Mouse (Mus musculus) heart, embryonic 15.5 days (tissue): ENCODE data around the gene Tmem253. TPM values are rescaled to one million over a fixed set of nuclear protein-coding genes. Genes with fewer than 3 reads are reported as not detected.

ENCODE experiments used
- ATAC-seq: fragments of 200-750 bp; cut with Nextera tagmentation; replicated peaks from 2 replicates; pipeline ENCODE4 v1.8.0; 2017; ENCODE audit warnings: low read depth, moderate TSS enrichment; ENCODE audit not compliant: insufficient number of reproducible peaks, insufficient read depth, low FRiP score
- H3K27ac ChIP-seq: fragments of 300-500 bp; sonication (generic); 2 replicates; pipeline ENCODE4 v1.5.1; 2015; ENCODE audit warnings: mild to moderate bottlenecking, inconsistent platforms
- H3K27me3 ChIP-seq: fragments of 300-500 bp; sonication (generic); 2 replicates; pipeline ENCODE4 v1.6.1; 2015; ENCODE audit warnings: inconsistent platforms
- H3K36me3 ChIP-seq: fragments of 300-500 bp; sonication (generic); 2 replicates; pipeline ENCODE4 v1.6.1; 2015; ENCODE audit warnings: mild to moderate bottlenecking, inconsistent platforms
- H3K4me1 ChIP-seq: fragments of 300-500 bp; sonication (generic); replicated peaks from 2 replicates; pipeline ENCODE4 v1.6.1; 2015; ENCODE audit warnings: inconsistent platforms
- H3K4me2 ChIP-seq: fragments of 300-500 bp; sonication (generic); 2 replicates; pipeline ENCODE4 v1.6.1; 2015; ENCODE audit warnings: inconsistent platforms, mild to moderate bottlenecking, moderate library complexity
- H3K4me3 ChIP-seq: fragments of 300-500 bp; sonication (generic); 2 replicates; pipeline ENCODE4 v1.5.1; 2015; ENCODE audit warnings: mild to moderate bottlenecking, inconsistent platforms
- H3K9ac ChIP-seq: fragments of 300-500 bp; sonication (generic); 2 replicates; pipeline ENCODE4 v1.6.1; 2015; ENCODE audit warnings: mild to moderate bottlenecking, inconsistent platforms
- H3K9me3 ChIP-seq: fragments of 300-500 bp; sonication (generic); replicated peaks from 2 replicates; pipeline ENCODE4 v1.6.1; 2016; ENCODE audit warnings: inconsistent platforms
- WGBS: fragments of 180-500 bp; shearing (Covaris S2); methylation state at CpG from one replicate; pipeline ENCODE4 v1.1.7; 2015; ENCODE audit warnings: mixed read lengths; 5-methylcytosine and 5-hydroxymethylcytosine counted together
- polyA plus RNA-seq: library from polyadenylated mRNA; unstranded; fragments of >200 nt; fragmentation: Nextera tagmentation; extraction: Ambion mirVana; gene quantifications from 2 replicates; pipeline ENCODE4 v1.2.1, GENCODE M21; 2015

The Tmem253 gene
- polyA plus RNA-seq, 1 experiment from 2014 or later, result 0.60 TPM

GRCm38 (mm10) chr14:52008321-52009203 is 6.9 kb upstream of the Tmem253 start:
- H3K4me3 ChIP-seq, result peak overlapping the region; percentile 12; the same call in 1 of the 2 replicates
- no peaks in the 10 kb centered on the region for H3K27me3 ChIP-seq
- H3K27ac ChIP-seq, result peak overlapping the region; percentile 20; the same call in 1 of the 2 replicates
- peaks cover 75% of the 10 kb centered on the region for H3K4me1 ChIP-seq
- peak overlapping the region; percentile 14; the same call in 1 of the 2 replicates for H3K4me2 ChIP-seq
- H3K9ac ChIP-seq, result no peak overlapping the region
- ATAC-seq, result peak; percentile 55
- H3K9me3 ChIP-seq, result no peaks in the 10 kb centered on the region
- H3K36me3 ChIP-seq, result peaks cover 36% of the 10 kb centered on the region
- WGBS, result 54% methylated on average over 38 of the region's 38 CpGs

- H3K9me3 ChIP-seq, result no peaks in the 10 kb centered on the region
- 64% methylated on average over 26 of the region's 26 CpGs for WGBS
- no peak overlapping the region for H3K4me3 ChIP-seq
- ATAC-seq, result no peak
- H3K27me3 ChIP-seq, result no peaks in the 10 kb centered on the region
- H3K36me3 ChIP-seq, result peaks cover 35% of the 10 kb centered on the region
- no peak overlapping the region for H3K9ac ChIP-seq
- peak overlapping the region; percentile 18; the same call in 1 of the 2 replicates for H3K27ac ChIP-seq
- H3K4me2 ChIP-seq, result peak overlapping the region; percentile 14; the same call in 1 of the 2 replicates
- peaks cover 77% of the 10 kb centered on the region for H3K4me1 ChIP-seq
Observed at GRCm38 (mm10) chr14:52009361-52009760, 6.1 kb upstream of the Tmem253 start.

- H3K4me3 ChIP-seq, result no peak overlapping the region
- H3K4me2 ChIP-seq, result no peak overlapping the region; the same call in 1 of the 2 replicates
- H3K9ac ChIP-seq, result no peak overlapping the region
- peaks cover 74% of the 10 kb centered on the region for H3K4me1 ChIP-seq
- ATAC-seq, result no peak
- H3K36me3 ChIP-seq, result peaks cover 30% of the 10 kb centered on the region
- WGBS, result 82% methylated on average over 6 of the region's 6 CpGs
- H3K27me3 ChIP-seq, result no peaks in the 10 kb centered on the region
- no peaks in the 10 kb centered on the region for H3K9me3 ChIP-seq
- no peak overlapping the region for H3K27ac ChIP-seq
Observed at GRCm38 (mm10) chr14:52009841-52010240, 5.6 kb upstream of the Tmem253 start.

GRCm38 (mm10) chr14:52010446-52011111 is 4.9 kb upstream of the Tmem253 start:
- H3K4me3 ChIP-seq, result peak overlapping the region; percentile 21
- peaks cover 70% of the 10 kb centered on the region for H3K4me1 ChIP-seq
- H3K27ac ChIP-seq, result peak overlapping the region; percentile 54
- no peaks in the 10 kb centered on the region for H3K9me3 ChIP-seq
- peak overlapping the region; percentile 46 for H3K4me2 ChIP-seq
- WGBS, result 6% methylated on average over 9 of the region's 9 CpGs
- no peak for ATAC-seq
- H3K36me3 ChIP-seq, result peaks cover 27% of the 10 kb centered on the region
- H3K27me3 ChIP-seq, result no peaks in the 10 kb centered on the region
- no peak overlapping the region for H3K9ac ChIP-seq

GRCm38 (mm10) chr14:52011683-52012082 is 3.8 kb upstream of the Tmem253 start:
- H3K27me3 ChIP-seq, result no peaks in the 10 kb centered on the region
- H3K36me3 ChIP-seq, result peaks cover 20% of the 10 kb centered on the region
- H3K4me3 ChIP-seq, result no peak overlapping the region
- ATAC-seq, result no peak
- no peak overlapping the region for H3K9ac ChIP-seq
- H3K4me2 ChIP-seq, result no peak overlapping the region
- no peak overlapping the region for H3K27ac ChIP-seq
- peaks cover 70% of the 10 kb centered on the region for H3K4me1 ChIP-seq
- 61% methylated on average over 1 of the region's 1 CpGs for WGBS
- no peaks in the 10 kb centered on the region for H3K9me3 ChIP-seq

- WGBS, result 69% methylated on average over 4 of the region's 4 CpGs
Observed at GRCm38 (mm10) chr14:52012085-52012484, 3.4 kb upstream of the Tmem253 start.

GRCm38 (mm10) chr14:52012553-52012952 is 2.9 kb upstream of the Tmem253 start:
- Histone ChIP-seq H3K27ac (0 out of 2 replicates have a peak overlapping the region, but pooled peaks have one; percentile 26), H3K4me1 (peaks cover 64% of the 10 kb centered on the region), H3K4me3 (no peak overlapping the region), H3K9me3 (no peaks in the 10 kb centered on the region), H3K36me3 (peaks cover 13% of the 10 kb centered on the region), H3K9ac (no peak overlapping the region), H3K27me3 (no peaks in the 10 kb centered on the region), H3K4me2 (no peak overlapping the region)
- WGBS, result 84% methylated on average over 5 of the region's 5 CpGs
- ATAC-seq, result no peak

More at GRCm38 (mm10) chr14:52012085-52012484, 3.4 kb upstream of the Tmem253 start:
- 0 out of 2 replicates have a peak overlapping the region, but pooled peaks have one; percentile 26 for H3K27ac ChIP-seq
- no peak overlapping the region for H3K4me2 ChIP-seq
- no peak for ATAC-seq
- no peaks in the 10 kb centered on the region for H3K27me3 ChIP-seq
- H3K36me3 ChIP-seq, result peaks cover 16% of the 10 kb centered on the region
- H3K4me1 ChIP-seq, result peaks cover 67% of the 10 kb centered on the region
- H3K9me3 ChIP-seq, result no peaks in the 10 kb centered on the region
- no peak overlapping the region for H3K9ac ChIP-seq
- no peak overlapping the region for H3K4me3 ChIP-seq

- H3K9me3 ChIP-seq, result no peaks in the 10 kb centered on the region
- peak overlapping the region; percentile 79 for H3K9ac ChIP-seq
- no peak for ATAC-seq
- 70% methylated on average over 8 of the region's 8 CpGs for WGBS
- H3K27ac ChIP-seq, result peak overlapping the region; percentile 98
- H3K4me2 ChIP-seq, result peak overlapping the region; percentile 70
- H3K27me3 ChIP-seq, result no peaks in the 10 kb centered on the region
- peak overlapping the region; percentile 70 for H3K4me3 ChIP-seq
- peaks cover 63% of the 10 kb centered on the region for H3K4me1 ChIP-seq
- peaks cover 11% of the 10 kb centered on the region for H3K36me3 ChIP-seq
Observed at GRCm38 (mm10) chr14:52013021-52013610, 2.3 kb upstream of the Tmem253 start.

- H3K4me1 ChIP-seq, result peaks cover 61% of the 10 kb centered on the region
- peaks cover 4% of the 10 kb centered on the region for H3K36me3 ChIP-seq
- peak overlapping the region; percentile 98 for H3K27ac ChIP-seq
- H3K9me3 ChIP-seq, result no peaks in the 10 kb centered on the region
- peak overlapping the region; percentile 70 for H3K4me3 ChIP-seq
- peak overlapping the region; percentile 70 for H3K4me2 ChIP-seq
- peak; percentile 33 for ATAC-seq
- under 1% methylated on average over 24 of the region's 24 CpGs for WGBS
- no peaks in the 10 kb centered on the region for H3K27me3 ChIP-seq
- H3K9ac ChIP-seq, result peak overlapping the region; percentile 79
Observed at GRCm38 (mm10) chr14:52013771-52014219, 1.7 kb upstream of the Tmem253 start.

- Histone ChIP-seq H3K4me3 (peak overlapping the region; percentile 70), H3K27me3 (no peaks in the 10 kb centered on the region), H3K4me2 (peak overlapping the region; percentile 70), H3K36me3 (peaks cover under 1% of the 10 kb centered on the region), H3K9ac (peak overlapping the region; percentile 79), H3K9me3 (no peaks in the 10 kb centered on the region), H3K27ac (peak overlapping the region; percentile 98), H3K4me1 (peaks cover 61% of the 10 kb centered on the region)
- WGBS, result 4% methylated on average over 22 of the region's 80 CpGs
- peak; percentile 74 for ATAC-seq
Observed at GRCm38 (mm10) chr14:52014271-52014760, 1.1 kb upstream of the Tmem253 start.
